21 mouse cellular contexts compared by ENCODE assay signal in genomic region chr11:11726807-11727276, GRCm38 (mm10). TPM values are rescaled to one million over a fixed set of nuclear protein-coding genes. Genes with fewer than 3 reads are reported as not detected.
A peak's percentile ranks its signal among the peaks of the same experiment; 100 is the strongest.
DNase-seq lines count a peak whose midpoint lies in the region; ATAC-seq and TF ChIP-seq lines count a peak whose summit lies in the region.
"Had no signal": no experiment of that assay in that cellular context is flagged by ENCODE, and none has a peak within 500 bp of the region (broad histone marks: within the 10 kb centered on the region; RNA-seq: fewer than 3 reads in every experiment).

No protein-coding gene starts in this region.

- no peaks in the 10 kb centered on the region for H3K27me3 ChIP-seq in heart, embryonic 10.5 days (ENCODE audit: insufficient read depth, poor library complexity, severe bottlenecking)
- H3K27me3 ChIP-seq in thymus, adult 2 months (ENCODE audit: control insufficient read depth, insufficient read depth, low read length), result no peaks in the 10 kb centered on the region
- no peaks in the 10 kb centered on the region for H3K27me3 ChIP-seq in liver, embryonic 13.5 days
- H3K27me3 ChIP-seq in splenic B cell, adult 2 months (ENCODE audit: control insufficient read depth, insufficient read depth, low read length, poor library complexity, severe bottlenecking), result no peaks in the 10 kb centered on the region
- no peaks in the 10 kb centered on the region for H3K27me3 ChIP-seq in kidney, adult 2 months (replicated peaks; ENCODE audit: control insufficient read depth, insufficient read depth, low read length)
- H3K27me3 ChIP-seq: forebrain, embryonic 13.5 days; heart, embryonic 12.5 days; hindbrain, embryonic 13.5 days; midbrain, embryonic 12.5 days; stomach, embryonic 15.5 days had no signal

- 0 out of 2 replicates have a peak overlapping the region, but pooled peaks have one; percentile 9 for H3K4me2 ChIP-seq in liver, embryonic 13.5 days
- H3K4me2 ChIP-seq: forebrain, embryonic 13.5 days; heart, embryonic 12.5 days; hindbrain, embryonic 13.5 days; midbrain, embryonic 12.5 days; stomach, embryonic 15.5 days had no signal

- no peaks in the 10 kb centered on the region for H3K9me3 ChIP-seq in heart, embryonic 10.5 days
- H3K9me3 ChIP-seq in liver, embryonic 13.5 days (replicated peaks), result no peaks in the 10 kb centered on the region
- H3K9me3 ChIP-seq: forebrain, embryonic 13.5 days; heart, embryonic 12.5 days; hindbrain, embryonic 13.5 days; limb, embryonic 10.5 days; midbrain, embryonic 12.5 days; stomach, embryonic 15.5 days had no signal

- TF ChIP-seq POLR2A in thymus, adult 2 months (IDR thresholded peaks at IDR 0.05; ENCODE audit: control insufficient read depth, extremely low read depth, insufficient read depth, low read length, poor library complexity), result no peak
- no peak for TF ChIP-seq POLR2A in kidney, adult 2 months (IDR thresholded peaks at IDR 0.05; ENCODE audit: low read depth, low read length)

- no peak overlapping the region for H3K4me3 ChIP-seq in heart, embryonic 10.5 days
- H3K4me3 ChIP-seq in thymus, adult 2 months (ENCODE audit: control insufficient read depth, insufficient read depth, low read length), result no peak overlapping the region
- no peak overlapping the region for H3K4me3 ChIP-seq in liver, embryonic 13.5 days (replicated peaks)
- no peak overlapping the region for H3K4me3 ChIP-seq in kidney, adult 2 months (ENCODE audit: insufficient read depth, low read depth, low read length)
- H3K4me3 ChIP-seq: forebrain, embryonic 13.5 days; gastrocnemius, adult 2 months; heart, embryonic 12.5 days; hindbrain, embryonic 13.5 days; limb, embryonic 10.5 days; midbrain, embryonic 12.5 days; stomach, embryonic 15.5 days had no signal

- peak overlapping the region; percentile 9; the same call in 1 of the 2 replicates for H3K27ac ChIP-seq in heart, embryonic 10.5 days
- H3K27ac ChIP-seq in thymus, adult 2 months (ENCODE audit: control insufficient read depth, insufficient read depth, low read length), result peak overlapping the region; percentile 98
- H3K27ac ChIP-seq in liver, embryonic 13.5 days, result peak overlapping the region; percentile 100
- no peak overlapping the region for H3K27ac ChIP-seq in kidney, adult 2 months (ENCODE audit: insufficient read depth, low read depth, low read length)
- H3K27ac ChIP-seq: forebrain, embryonic 13.5 days; gastrocnemius, adult 2 months; hindbrain, embryonic 13.5 days; limb, embryonic 10.5 days; midbrain, embryonic 12.5 days; stomach, embryonic 15.5 days had no signal

- H3K9ac ChIP-seq in liver, embryonic 13.5 days, result peak overlapping the region; percentile 58
- H3K9ac ChIP-seq: forebrain, embryonic 13.5 days; heart, embryonic 12.5 days; hindbrain, embryonic 13.5 days; midbrain, embryonic 12.5 days; stomach, embryonic 15.5 days had no signal

- WGBS in heart, embryonic 10.5 days, result 44% methylated on average over 4 of the region's 4 CpGs
- 70% methylated on average over 4 of the region's 4 CpGs for WGBS in thymus, adult 2 months
- 38% methylated on average over 4 of the region's 4 CpGs for WGBS in liver, embryonic 13.5 days (ENCODE audit: insufficient replicate concordance)
- WGBS in kidney, adult 2 months, result 61% methylated on average over 4 of the region's 4 CpGs

- no peak for ATAC-seq in liver, embryonic 13.5 days (ENCODE audit: low read depth)
- ATAC-seq: forebrain, embryonic 13.5 days had no signal

- no peaks in the 10 kb centered on the region for H3K36me3 ChIP-seq in heart, embryonic 10.5 days
- H3K36me3 ChIP-seq in thymus, adult 2 months (ENCODE audit: control insufficient read depth, insufficient read depth, low read length), result peaks cover 48% of the 10 kb centered on the region
- H3K36me3 ChIP-seq in liver, embryonic 13.5 days, result peaks cover 59% of the 10 kb centered on the region
- H3K36me3 ChIP-seq in splenic B cell, adult 2 months (ENCODE audit: control insufficient read depth, insufficient read depth, low read length, poor library complexity, severe bottlenecking), result peaks cover 3% of the 10 kb centered on the region; the same call in 1 of the 2 replicates
- H3K36me3 ChIP-seq in kidney, adult 2 months (ENCODE audit: control insufficient read depth, insufficient read depth, low read length), result no peaks in the 10 kb centered on the region
- H3K36me3 ChIP-seq: heart, embryonic 12.5 days; hindbrain, embryonic 13.5 days; limb, embryonic 10.5 days; midbrain, embryonic 12.5 days; stomach, embryonic 15.5 days had no signal

- peaks cover 16% of the 10 kb centered on the region; the same call in 1 of the 2 replicates for H3K4me1 ChIP-seq in heart, embryonic 10.5 days
- H3K4me1 ChIP-seq in thymus, adult 2 months (replicated peaks; ENCODE audit: control insufficient read depth, insufficient read depth, low read length), result peaks cover 49% of the 10 kb centered on the region
- peaks cover 85% of the 10 kb centered on the region for H3K4me1 ChIP-seq in liver, embryonic 13.5 days (replicated peaks)
- H3K4me1 ChIP-seq in kidney, adult 2 months (ENCODE audit: control insufficient read depth, insufficient read depth, low read length), result no peaks in the 10 kb centered on the region
- H3K4me1 ChIP-seq: forebrain, embryonic 13.5 days; heart, embryonic 12.5 days; hindbrain, embryonic 13.5 days; limb, embryonic 10.5 days; midbrain, embryonic 12.5 days; stomach, embryonic 15.5 days had no signal

- DNase-seq in heart, embryonic 10.5 days (ENCODE audit: low spot score), result no peak
- no peak for DNase-seq in heart, adult 8-10 months (ENCODE audit: low spot score)
- DNase-seq in thymus, adult 2 months, result peak; percentile 7
- DNase-seq in thymus, postnatal 10 days (ENCODE audit: low spot score in 2 of 2), result no peak
- DNase-seq in liver, embryonic 13.5 days, result no peak
- DNase-seq in splenic B cell, adult 2 months (ENCODE audit: low read depth, low spot score), result peak; percentile 38
- DNase-seq in frontal cortex, postnatal 36 days (ENCODE audit: low spot score in 2 of 2), result no peak
- no peak for DNase-seq in kidney, adult 2 months
- DNase-seq: adrenal gland, postnatal 14 days; cerebellum, adult 8-10 months; gastrocnemius, adult 2 months; kidney, adult 9 months; kidney, postnatal 14 days; lung, postnatal 10 days; right cerebral cortex, postnatal 25 days had no signal

- TF ChIP-seq CTCF in thymus, adult 2 months (IDR thresholded peaks at IDR 0.05; ENCODE audit: borderline replicate concordance, control insufficient read depth, extremely low read depth, insufficient read depth, low read length, poor library complexity), result no peak
- TF ChIP-seq CTCF in kidney, adult 2 months (conservative IDR thresholded peaks at IDR 0.05; ENCODE audit: insufficient read depth, insufficient read length, low read depth, low read length), result no peak

RNA-seq across cellular contexts. Expression of gene Ikzf1, which starts 42.0 kb away (rescaled TPM):
- 7.2 and 7.4 TPM in 2 replicates for polyA plus RNA-seq in heart, embryonic 10.5 days (2016; fragmentation: Nextera tagmentation; extraction: Ambion mirVana)
- total RNA-seq in heart, adult 8-10 months (2022), result 1 to 10 TPM in 3 of 4 experiments, under 1 TPM in 1; 0.92 to 1.7 (median 1.4) TPM
- 645 and 923 TPM in 2 replicates for polyA plus RNA-seq in thymus, adult 2 months (2012; rRNA removed)
- 28.3 and 44.6 TPM in 2 replicates for polyA plus RNA-seq in liver, embryonic 13.5 days (2015; fragmentation: Nextera tagmentation; extraction: Ambion mirVana)
- polyA plus RNA-seq in kidney, adult 2 months (2012; rRNA removed), result 2.9 and 12.8 TPM in 2 replicates

Comparison
In these comparisons a context has a peak if more than half of its experiments do, and no peak if none do; other contexts are left out.
1. DNase-seq: peak in thymus, adult 2 months (single experiment) and splenic B cell, adult 2 months (single experiment); none in heart, embryonic 10.5 days (single experiment), heart, adult 8-10 months (single experiment), thymus, postnatal 10 days (0 of 2), liver, embryonic 13.5 days (single experiment), frontal cortex, postnatal 36 days (0 of 2) and kidney, adult 2 months (single experiment).
2. RNA of gene Ikzf1, which starts 42.0 kb away (polyA plus RNA-seq): 645 to 923 TPM in thymus, adult 2 months; 28.3 to 44.6 TPM in liver, embryonic 13.5 days, 2.9 to 12.8 TPM in kidney, adult 2 months and 7.2 to 7.4 TPM in heart, embryonic 10.5 days; every median in the first group is over 10 times any median in the second.